Mouse (Mus musculus) embryonic fibroblast, embryonic 13.5 days (primary cell): ENCODE measurements at regions not wholly inside any gene's neighbourhood (a gene's known extent, or its start where the extent isn't known, plus 50 kb on each side); places are given as distances from the start of the nearest gene placed in this dataset.

ENCODE experiments used
- CTCF ChIP-seq: IDR thresholded peaks from 2 replicates; pipeline ENCODE4 v1.5.1; 2011; ENCODE audit warnings: mild to moderate bottlenecking, control low read depth, low read length, moderate library complexity, borderline replicate concordance; ENCODE audit not compliant: insufficient read depth
- POLR2A ChIP-seq: IDR thresholded peaks from 2 replicates; pipeline ENCODE4 v1.6.1; 2011; ENCODE audit warnings: low read depth, mild to moderate bottlenecking, control low read depth, low read length, moderate library complexity

DNA sequence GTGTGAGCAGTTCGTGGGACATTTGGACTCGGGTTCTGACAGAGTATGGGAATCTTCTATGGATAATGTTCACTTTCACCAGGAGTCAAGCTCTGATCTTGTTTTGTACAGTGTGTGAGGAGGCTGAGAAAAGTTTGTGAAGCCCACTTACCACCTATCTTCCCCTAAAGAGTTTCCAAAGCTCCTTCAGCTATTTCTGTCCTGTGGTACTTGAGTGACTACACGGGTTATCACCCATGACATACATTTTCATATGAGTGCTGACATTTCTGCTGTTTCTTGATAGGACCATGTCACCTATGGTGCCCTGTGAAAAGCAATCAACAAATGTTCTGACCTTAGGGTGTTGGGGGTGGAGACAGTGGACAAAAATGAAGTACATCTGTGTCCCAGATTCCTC, 332.6 kb downstream of the Fam49a start:
- TF ChIP-seq POLR2A, result no peak
- no peak for TF ChIP-seq CTCF
